Mouse (Mus musculus): ENCODE data around the gene Card19.

DNA sequence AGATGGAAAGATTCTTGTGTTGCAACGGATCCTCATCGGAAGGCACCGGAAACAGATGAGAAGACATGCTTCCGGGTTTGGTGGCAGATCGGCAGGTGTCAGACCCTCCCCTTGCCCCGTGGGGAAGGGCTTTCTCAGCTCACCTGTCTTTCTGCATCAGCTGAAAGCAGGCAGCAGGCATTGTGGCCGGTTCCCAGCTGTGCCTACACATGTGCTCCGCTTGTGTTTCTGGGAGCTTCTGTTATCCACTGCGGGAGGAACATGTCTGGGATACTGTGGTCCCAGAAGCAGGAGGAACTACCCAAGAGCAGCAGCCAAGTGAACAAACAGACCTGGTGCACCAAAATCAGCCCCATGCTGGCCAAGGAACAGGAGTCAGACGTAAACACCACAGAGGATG, 40.3 kb downstream of the Card19 start:
- TF ChIP-seq CTCF (IDR thresholded peaks at IDR 0.05; ENCODE audit: control insufficient read depth, insufficient read depth, insufficient replicate concordance, low read depth, low read length), result no peak
- no peak for TF ChIP-seq POLR2A (IDR thresholded peaks at IDR 0.05; ENCODE audit: control insufficient read depth, low read depth, low read length)

Measured in testis, adult 2 months (tissue).